Mouse (Mus musculus) frontal cortex, adult 2 months (tissue): ENCODE measurements around the gene Hist1h2af. TPM values are rescaled to one million over a fixed set of nuclear protein-coding genes. Genes with fewer than 3 reads are reported as not detected.
"Not testable (repeated sequence)": the region's sequence is repeated elsewhere in the genome, so short reads cannot be mapped to it uniquely, and the experiment has no call there.

Experiments used
- DNase-seq, 2 experiments: peaks; one replicate each; pipeline ENCODE4 v3.0.0; 2022; ENCODE audit warnings: low spot score in 1 of 2; ENCODE audit errors: extremely low spot score in 1 of 2
- polyA plus RNA-seq: library from polyadenylated mRNA; depleted of rRNA; stranded (reverse); fragments of >200 nt; gene quantifications from 2 replicates; pipeline ENCODE4 v1.2.3, GENCODE M21; 2012

Gene Hist1h2af
- polyA plus RNA-seq, 1 experiment: 3.9 TPM

DNA sequence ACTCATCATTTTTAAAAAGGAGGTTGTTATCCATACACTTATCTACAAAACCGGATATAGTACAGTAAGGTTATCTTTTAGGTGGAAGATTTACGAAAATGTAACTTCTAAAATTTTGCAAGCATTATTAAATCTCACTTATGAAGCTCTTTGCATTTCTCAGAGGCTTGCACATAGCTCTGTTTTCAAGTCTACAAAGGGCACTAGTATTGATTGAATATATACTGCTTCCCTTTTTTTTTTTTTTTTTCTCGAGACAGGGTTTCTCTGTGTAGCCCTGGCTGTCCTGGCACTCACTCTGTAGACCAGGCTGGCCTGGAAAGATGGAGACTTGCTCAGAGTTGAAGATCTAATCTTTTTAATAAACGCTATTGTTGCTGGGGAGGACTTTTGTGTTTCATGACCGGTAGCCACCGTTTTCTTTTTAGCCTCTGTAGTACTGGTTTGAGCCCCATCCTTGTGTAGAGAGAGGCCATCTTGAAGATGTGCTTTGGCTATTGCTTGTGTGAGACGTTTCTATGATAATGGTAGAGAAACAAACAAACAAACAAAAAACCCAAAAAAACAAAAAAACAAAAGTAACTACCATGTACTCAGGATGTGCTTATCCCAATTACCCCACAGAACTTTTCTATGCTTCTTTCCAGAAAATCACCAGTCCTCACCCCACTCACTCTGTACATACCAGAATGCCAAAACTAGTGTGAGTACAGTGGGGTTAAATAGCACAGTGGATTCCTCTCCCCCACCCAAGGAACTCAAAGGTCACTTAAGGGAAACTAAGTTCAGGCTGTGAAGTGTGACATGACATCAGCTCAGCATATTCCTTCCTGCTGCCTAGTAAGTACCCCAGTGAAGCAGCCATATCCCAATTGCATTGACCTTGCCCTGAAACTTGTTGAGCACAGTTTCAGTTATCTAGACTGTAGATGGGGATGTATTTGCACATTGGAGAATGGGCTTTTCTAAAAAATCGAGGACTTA lies 18.5 kb downstream of the Hist1h2af start:
- no peak for DNase-seq

DNA sequence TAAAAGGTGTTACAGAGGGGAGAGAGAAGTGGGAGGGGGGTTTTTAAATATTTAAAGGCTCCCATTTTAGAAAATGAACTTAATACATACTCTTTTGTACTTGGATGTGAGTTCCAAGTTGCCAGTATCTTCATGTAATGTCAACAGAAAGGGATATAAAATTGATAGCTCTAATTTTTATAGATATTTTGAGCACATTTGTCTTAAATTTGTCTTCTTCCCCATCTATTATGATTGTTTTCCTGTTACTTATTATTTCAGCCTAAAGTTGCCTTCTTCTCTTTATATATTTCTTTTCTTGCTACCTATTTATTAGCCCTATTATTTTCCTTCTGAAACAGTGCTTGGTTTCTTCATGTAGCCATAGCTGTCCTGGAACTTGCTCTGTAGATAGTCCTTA lies 19.3 kb downstream of the Hist1h2af start, which contains the start of gene Hist1h1d:
Hist1h1d (plus strand) TSS at position 301 of the 400 bp plus-strand sequence.
- DNase-seq: no peak

DNA sequence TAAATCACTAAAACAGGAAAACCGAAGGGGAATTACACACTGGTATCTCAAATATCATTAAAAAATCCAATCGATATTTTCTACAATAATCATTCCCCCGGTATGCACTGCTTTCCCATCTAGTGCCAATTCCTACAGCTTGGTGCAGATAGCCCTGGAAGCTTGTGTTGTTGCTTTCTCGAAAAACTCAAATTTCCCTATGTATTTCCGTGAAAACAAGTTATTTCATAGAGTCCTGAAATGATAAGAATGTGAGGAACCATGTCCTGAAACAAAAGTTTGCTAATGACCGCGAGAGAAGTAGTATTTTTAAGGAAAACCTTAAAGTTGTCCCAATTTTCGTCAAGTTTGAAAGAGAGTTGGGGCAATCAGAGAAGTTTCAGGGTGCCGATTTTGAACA lies 20.7 kb downstream of the Hist1h2af start:
- DNase-seq: no peak

DNA sequence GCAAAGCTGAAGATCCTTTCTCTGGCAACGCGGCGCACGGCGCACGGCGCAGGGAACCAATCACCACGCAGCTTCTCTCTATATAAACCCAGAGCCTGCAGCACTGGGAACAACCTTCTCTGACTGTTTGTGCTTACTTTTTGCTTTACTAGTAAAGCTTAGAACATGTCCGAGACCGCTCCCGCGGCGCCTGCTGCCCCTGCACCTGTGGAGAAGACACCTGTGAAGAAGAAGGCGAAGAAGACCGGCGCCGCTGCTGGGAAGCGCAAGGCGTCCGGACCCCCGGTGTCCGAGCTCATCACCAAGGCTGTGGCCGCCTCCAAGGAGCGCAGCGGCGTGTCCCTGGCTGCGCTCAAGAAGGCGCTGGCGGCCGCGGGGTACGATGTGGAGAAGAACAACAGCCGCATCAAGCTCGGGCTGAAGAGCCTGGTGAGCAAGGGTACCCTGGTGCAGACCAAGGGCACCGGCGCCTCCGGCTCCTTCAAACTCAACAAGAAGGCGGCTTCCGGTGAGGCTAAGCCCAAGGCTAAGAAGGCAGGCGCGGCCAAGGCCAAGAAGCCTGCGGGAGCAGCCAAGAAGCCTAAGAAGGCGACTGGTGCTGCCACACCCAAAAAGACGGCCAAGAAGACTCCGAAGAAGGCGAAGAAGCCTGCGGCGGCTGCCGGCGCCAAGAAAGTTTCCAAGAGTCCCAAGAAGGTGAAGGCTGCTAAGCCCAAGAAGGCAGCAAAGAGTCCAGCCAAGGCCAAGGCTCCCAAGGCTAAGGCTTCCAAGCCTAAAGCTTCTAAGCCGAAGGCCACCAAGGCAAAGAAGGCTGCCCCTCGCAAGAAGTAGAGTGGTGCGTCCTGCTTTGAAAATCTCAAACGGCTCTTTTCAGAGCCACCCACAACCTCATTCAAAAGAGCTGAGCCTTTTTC lies 21.5 kb downstream of the Hist1h2af start:
- DNase-seq: peak; percentile 69 to 88

DNA sequence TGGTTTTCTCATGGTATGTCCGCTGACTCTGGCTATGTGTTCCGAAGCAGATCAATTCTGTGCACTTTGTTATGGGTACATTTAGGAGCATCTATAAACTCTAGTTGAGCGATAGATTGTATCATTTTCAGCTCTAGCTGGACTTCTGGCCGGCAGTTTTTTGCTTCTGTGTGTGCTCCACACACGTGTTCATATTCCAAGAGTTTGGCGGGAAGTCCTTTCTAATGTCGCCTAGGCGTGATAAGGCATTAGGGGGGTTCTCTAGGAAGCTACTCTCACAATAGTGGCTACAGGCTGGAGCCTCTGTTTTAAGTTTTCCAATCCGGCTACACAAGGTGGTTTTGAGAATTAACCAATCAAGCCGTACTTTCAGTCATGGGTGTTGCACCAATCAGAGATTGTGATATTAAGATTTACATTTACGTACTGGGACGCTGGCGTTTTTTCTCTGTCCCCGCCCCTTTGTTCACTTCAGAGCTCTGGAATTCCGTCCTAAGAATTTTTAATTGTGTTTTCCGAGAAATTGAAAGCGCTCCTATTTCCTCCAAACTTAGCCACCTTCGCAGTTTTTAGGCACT lies 22.2 kb downstream of the Hist1h2af start:
- peak; percentile 82 to 90 for DNase-seq

DNA sequence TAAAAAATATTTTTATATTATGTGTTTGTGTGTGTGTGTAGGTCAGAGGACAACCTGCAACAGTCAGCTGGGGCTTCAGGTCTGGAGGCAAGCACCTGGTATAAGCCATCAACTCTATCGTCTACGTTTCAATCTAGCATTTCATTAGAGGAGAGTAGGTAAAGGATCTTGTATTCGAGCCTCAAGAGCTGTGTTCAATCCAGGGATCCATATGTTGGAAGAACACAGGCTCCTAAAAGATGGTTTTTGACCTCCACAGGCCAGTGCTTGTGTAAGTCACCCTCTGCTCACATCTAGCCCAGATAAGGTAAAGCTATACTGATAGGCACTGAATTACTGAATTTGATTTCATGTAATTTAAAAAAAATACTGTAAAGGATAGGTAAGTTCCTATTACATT lies 23.2 kb downstream of the Hist1h2af start:
- no peak for DNase-seq

DNA sequence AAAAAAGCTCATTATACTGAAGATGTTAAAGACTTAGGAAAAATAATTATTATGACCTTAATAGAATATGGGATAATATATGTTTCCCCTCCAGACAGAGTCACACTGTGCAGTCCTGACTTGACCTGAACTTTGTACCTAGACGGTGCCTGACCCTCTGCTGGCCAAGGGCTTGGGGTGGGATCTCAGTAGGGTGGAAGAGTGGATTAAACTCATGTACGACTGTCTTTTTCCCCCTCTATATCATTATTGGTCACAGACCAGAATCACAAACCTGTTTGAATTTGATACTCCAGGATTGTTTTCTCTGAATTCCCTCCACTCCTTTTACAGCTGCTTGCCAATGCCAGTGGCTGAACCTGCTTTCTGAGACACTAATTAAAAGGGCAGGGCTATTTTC lies 27.0 kb downstream of the Hist1h2af start:
- DNase-seq: not testable (repeated sequence)

DNA sequence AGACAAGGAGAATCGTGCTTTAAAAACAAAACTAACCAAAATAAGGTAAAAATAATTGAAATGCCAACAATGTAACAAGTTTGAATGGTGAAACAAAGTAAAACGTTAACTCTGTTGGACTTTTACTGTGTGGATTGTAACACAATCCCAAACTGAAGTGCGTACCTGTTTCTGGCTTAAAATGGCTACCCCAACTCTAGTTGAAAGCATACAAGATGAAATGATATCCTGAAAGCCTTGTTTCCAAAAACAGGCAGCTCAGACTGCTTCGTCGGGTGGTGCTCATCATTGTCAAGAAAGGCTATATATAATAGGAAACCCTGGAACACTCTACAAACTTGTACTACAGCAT lies 27.8 kb downstream of the Hist1h2af start:
- DNase-seq: not testable (repeated sequence)

DNA sequence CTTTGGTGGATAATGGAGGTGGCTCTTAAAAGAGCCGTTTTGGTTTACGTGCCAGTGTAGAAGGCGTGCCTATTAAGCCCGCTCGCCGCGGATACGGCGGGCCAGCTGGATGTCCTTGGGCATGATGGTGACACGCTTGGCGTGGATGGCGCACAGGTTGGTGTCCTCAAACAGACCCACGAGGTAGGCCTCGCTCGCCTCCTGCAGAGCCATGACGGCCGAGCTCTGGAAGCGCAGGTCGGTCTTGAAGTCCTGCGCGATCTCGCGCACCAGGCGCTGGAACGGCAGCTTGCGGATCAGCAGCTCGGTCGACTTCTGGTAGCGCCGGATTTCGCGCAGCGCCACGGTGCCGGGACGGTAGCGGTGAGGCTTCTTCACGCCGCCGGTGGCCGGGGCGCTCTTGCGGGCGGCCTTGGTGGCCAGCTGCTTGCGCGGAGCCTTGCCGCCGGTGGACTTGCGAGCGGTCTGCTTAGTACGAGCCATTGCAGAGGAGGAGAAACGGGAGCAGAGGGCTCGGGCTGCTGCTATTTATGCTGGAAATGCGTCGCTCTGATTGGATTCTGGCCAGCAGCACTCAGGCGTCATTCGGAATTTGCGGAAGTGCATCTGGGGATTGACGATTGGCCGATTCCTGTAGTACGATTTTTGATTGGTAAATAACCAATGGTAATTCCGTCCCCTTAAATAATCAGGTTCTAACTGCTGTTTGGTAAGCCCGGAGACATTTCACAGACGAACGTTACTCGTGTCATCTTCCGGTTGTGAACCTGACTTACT lies 28.4 kb downstream of the Hist1h2af start, which contains the start of gene Hist1h3e:
Hist1h3e (minus strand) TSS at position 487 of the 777 bp plus-strand sequence.
- peak; percentile 94 to 98 for DNase-seq

DNA sequence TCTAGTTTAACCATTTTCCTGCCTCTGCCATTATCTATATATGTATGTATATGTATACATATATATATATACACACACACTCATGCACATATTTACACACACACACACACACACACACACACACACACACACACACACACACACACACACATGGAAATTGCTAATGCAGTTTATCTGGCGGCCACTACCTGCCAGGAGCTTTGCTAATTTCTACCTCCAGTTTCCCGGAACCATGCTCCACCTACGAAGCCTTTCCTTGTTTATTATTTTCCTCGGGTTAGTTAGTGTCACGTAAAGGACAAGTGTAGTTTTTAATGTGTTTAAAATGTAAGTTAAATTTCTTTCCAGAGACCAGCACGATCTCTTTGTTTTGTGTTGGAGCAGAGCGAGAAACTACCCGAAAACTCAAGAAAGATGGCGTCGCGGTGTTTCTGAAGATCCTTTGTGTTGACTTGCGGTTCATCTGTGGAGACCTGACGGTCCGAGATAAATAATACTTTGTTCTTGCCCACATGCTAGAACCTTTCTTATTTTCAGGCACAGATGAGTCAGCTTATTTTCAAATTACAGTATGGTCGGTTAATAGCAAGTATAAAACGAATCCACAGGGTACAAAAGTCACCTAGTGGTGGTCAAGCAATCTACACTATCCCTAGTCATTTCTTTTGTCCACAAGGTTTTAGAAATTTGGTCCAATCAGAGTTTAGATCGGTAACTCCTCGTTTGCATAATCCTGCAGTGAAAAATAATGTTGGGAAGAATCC lies 29.2 kb downstream of the Hist1h2af start:
- peak in 1 of 2 experiments; percentile 74 for DNase-seq

DNA sequence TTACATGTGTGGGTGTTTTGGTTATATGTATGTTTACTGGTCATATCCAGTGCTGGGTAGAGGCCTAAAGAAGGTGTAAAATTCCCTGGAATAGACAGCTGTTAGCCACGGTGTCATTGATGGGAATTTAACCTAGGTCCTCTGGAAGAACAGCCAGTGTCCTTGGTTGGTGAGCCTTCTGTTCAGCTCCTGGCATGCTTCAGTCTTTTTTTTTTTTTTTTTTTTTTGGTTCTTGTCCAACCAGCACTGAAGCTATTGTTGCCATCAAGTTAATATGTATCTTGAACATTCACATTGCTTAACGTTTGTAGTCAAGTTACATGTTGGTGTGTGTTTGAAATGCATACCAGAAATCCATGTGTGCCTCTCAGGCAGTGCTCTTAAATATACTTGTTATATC lies 30.8 kb downstream of the Hist1h2af start:
- DNase-seq: no peak

DNA sequence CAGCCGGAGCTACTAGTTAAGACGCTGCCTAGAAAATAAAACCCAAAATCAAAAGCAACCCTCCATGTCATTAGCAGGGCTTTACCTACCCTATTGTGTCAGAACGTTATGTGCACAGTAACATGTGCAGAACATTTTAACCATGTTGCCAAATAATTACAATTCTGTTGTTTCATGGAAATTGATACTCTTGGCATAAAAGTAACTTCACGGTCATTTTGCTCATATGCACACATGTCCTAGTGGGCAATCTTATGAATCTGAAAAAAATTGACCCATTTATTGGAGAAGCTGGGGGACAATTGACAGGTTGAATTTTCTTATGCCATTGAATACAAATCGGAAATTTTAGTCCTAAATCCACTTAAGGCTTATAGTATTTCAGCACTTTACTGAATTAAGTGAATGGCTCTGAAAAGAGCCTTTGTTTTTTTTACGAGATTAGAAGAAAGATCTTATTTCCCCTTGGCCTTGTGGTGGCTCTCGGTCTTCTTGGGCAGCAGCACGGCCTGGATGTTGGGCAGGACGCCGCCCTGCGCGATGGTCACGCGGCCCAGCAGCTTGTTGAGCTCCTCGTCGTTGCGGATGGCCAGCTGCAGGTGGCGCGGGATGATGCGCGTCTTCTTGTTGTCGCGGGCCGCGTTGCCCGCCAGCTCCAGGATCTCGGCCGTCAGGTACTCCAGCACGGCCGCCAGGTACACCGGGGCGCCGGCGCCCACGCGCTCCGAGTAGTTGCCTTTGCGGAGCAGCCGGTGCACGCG lies 36.7 kb downstream of the Hist1h2af start:
- DNase-seq: not testable (repeated sequence)

DNA sequence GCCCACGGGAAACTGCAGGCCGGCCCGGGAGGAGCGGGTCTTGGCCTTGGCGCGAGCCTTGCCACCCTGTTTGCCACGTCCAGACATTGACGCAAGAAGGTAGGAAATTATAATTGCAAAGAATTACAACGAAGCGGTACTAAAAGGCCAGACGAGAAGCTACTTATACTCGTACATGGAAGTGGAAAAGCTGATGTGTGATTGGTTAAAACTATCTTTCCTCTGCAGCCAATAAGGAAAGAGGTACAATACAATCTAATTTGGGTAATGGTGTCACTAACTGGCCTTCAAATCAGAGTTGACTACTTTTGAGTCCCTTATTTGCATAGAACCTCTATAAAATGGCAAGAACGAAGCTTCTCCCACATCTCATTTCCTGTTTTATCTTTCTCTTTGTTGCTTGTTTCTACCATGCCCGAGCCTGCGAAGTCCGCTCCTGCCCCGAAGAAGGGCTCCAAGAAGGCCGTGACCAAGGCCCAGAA lies 37.4 kb downstream of the Hist1h2af start, which contains the start of the genes Hist1h2ae and Hist1h2bg:
Hist1h2ae (minus strand) TSS at position 199 of the 482 bp plus-strand sequence.
Hist1h2bg (plus strand) TSS at position 375 of the 482 bp plus-strand sequence.
- DNase-seq: peak; percentile 83 to 93

DNA sequence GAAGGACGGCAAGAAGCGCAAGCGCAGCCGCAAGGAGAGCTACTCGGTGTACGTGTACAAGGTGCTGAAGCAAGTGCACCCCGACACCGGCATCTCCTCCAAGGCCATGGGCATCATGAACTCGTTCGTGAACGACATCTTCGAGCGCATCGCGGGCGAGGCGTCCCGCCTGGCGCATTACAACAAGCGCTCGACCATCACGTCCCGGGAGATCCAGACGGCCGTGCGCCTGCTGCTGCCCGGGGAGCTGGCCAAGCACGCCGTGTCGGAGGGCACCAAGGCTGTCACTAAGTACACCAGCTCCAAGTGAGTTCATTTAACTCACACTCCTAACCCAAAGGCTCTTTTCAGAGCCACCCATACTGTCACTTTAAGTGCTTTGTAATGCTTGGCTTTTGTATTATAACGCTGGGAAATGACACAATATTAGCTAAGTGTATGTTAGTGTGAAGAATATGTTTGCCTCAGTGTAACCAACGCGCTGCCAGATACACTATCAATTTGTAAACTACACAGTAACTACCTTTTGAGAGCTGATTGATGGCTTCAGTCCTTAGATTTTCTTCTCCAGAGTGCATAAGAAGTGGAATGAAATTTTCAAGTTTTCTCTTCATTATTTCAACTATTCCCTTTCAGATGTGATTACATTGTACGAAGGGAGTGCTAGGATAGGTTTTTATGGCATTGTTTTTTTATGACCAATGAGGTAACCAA lies 38.0 kb downstream of the Hist1h2af start:
- DNase-seq: not testable (repeated sequence)

DNA sequence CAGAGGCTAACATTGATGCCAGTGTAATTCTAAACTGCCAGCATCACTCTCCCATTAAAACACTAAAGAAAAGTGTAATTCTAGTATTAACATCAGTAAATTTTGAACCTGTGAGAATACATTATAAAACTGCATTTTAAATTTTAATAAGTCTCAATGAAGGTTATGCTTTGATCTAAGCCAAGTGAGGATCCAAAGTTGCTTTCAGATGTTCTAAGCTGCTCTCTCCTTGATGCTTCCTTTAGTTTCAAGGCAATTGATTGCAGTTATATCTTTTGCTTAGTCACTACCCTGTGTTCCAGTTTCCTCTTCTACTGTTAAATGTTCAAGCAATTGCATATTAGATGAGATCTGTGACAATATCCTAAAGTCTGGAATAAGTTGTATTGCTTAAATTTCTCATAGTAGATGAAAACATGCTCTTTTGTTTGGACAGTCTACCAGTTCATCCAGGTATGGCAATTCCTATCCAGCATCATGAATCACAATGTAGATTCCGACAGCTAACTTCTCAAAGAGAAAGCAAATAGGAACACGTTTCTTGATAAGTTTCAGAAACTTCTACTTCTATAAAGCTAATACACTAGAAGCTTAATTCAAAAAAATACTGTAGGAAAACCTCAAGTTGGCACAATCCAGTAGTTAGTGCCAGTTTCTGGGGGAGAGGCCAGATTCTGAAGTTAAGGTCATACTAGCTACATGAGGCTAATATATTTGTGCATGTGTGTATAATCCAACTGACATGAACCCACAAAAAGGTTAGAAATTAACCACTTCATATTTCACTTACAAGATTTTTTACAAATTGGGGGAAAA lies 38.7 kb downstream of the Hist1h2af start:
- DNase-seq: no peak

DNA sequence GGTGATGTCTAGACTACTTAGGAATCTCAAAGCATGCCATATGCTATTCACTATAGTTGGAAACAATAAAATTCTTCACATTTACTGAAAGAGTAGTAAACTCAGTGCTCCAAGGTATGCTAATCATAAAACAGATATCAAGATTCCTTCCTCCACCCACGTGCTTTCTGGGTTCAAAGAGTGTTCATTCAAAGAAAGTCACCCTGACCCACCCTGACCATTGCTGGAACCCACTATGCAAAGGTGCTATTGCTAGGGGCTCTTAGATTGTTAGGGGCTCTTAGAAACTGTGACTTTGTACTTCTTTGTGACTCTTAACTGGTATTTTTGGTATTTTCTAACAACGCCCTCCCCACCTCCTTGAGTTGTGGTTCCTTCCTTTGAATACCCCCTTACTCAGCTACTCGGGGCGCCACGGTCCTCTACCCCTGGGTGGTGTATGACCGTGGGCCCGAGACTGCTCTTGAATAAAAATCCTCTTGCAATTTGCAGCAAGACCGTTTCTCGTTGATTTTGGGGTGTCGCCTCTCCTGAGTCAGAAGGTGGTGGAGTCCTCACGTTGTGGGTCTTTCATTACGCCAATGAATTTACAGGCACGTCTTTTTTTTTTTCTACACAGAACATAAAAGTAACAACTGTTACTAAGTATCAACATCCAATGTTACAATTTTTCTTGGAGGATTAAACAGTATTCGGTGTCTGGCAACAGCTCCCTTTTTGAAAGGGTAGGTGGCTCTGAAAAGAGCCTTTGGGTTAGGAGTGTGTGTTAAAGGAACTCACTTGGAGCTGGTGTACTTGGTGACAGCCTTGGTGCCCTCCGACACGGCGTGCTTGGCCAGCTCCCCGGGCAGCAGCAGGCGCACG lies 39.6 kb downstream of the Hist1h2af start:
- DNase-seq: not testable (repeated sequence)
